Mouse (Mus musculus): ENCODE measurements around the gene Ugt1a6a. TPM values are rescaled to one million over a fixed set of nuclear protein-coding genes. Genes with fewer than 3 reads are reported as not detected.

Gene Ugt1a6a
- polyA plus RNA-seq, 1 experiment from 2014 or later = 3.7 TPM

DNA sequence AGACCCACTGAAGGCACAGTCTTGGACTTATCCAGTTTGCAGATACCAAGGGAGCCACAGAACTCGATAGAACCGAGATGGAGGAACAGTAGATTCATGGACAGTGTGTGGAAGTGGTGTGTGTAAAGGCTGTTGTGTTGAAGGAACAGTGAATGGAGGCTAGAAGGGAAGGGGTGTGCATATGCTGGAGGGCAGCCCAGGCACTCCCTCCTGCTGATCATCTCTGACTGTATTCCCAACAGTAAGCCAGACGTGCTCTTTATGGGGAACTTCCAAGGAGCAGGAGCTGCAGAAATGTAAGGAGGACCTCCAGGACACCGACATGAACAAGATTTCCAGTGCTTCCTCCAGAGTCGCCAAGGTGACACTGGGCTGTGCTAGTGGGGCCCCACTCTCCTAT lies 115.4 kb downstream of the Ugt1a6a start:
- Histone ChIP-seq H3K36me3 (no peaks in the 10 kb centered on the region), H3K9me3 (peaks cover 78% of the 10 kb centered on the region), H3K27ac (replicated peaks) (no peak overlapping the region), H3K4me1 (replicated peaks) (no peaks in the 10 kb centered on the region), H3K4me3 (no peak overlapping the region), H3K27me3 (no peaks in the 10 kb centered on the region), H3K4me2 (no peak overlapping the region), H3K9ac (no peak overlapping the region)
- WGBS = 84% methylated on average over 5 of the region's 5 CpGs
- no peak for ATAC-seq (ENCODE audit: low FRiP score, low read depth)

DNA sequence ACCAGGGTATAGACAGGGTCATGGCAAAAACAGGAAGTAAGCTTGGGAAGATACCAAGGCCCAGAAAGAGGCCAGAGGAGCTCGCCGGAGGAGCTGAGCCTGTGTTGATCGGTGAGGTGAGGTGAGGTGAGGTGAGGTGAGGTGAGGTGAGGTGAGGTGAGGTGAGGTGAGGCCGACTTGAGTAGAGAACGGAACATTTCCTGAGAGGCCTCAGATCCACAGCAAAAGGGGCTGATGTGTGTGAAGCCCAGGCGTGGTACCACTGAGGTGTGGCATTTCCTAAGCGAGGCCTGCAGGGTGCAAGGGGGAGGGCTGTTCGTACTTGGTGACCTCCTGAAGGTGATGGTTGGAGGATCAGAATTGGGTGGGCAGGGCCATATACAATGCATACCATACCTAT lies 118.5 kb downstream of the Ugt1a6a start:
- Histone ChIP-seq H3K4me1 (replicated peaks) (no peaks in the 10 kb centered on the region), H3K27ac (replicated peaks) (no peak overlapping the region), H3K9ac (no peak overlapping the region), H3K9me3 (peaks cover 72% of the 10 kb centered on the region), H3K27me3 (no peaks in the 10 kb centered on the region), H3K36me3 (no peaks in the 10 kb centered on the region), H3K4me2 (no peak overlapping the region), H3K4me3 (no peak overlapping the region)
- WGBS = 77% methylated on average over 8 of the region's 8 CpGs
- ATAC-seq (ENCODE audit: low FRiP score, low read depth) = no peak

DNA sequence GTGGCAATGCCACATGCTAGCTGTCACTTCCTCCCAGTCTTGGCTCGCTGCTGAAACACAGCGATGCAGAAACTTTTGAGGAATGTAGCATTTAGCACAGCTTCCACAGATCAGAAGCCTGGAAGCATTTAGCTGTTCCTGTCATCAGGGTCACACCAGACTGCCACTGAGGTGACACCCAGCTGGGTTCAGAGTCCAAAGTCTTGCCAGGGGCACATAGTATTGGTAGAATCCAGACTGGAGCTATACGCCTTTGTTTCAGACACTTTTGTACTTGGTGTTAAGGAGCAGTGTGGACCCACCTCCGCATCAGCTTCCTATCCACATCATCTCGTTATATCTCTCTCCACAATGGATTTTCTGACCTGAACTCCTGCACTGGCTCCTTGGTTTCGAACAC lies 118.9 kb downstream of the Ugt1a6a start:
- no peaks in the 10 kb centered on the region for H3K27me3 ChIP-seq
- peaks cover 68% of the 10 kb centered on the region for H3K9me3 ChIP-seq
- WGBS = 77% methylated on average over 6 of the region's 6 CpGs
- no peak overlapping the region for H3K4me3 ChIP-seq
- H3K27ac ChIP-seq (replicated peaks) = no peak overlapping the region
- no peak overlapping the region for H3K9ac ChIP-seq
- ATAC-seq (ENCODE audit: low FRiP score, low read depth) = no peak
- no peaks in the 10 kb centered on the region for H3K4me1 ChIP-seq (replicated peaks)
- H3K4me2 ChIP-seq = no peak overlapping the region
- no peaks in the 10 kb centered on the region for H3K36me3 ChIP-seq

DNA sequence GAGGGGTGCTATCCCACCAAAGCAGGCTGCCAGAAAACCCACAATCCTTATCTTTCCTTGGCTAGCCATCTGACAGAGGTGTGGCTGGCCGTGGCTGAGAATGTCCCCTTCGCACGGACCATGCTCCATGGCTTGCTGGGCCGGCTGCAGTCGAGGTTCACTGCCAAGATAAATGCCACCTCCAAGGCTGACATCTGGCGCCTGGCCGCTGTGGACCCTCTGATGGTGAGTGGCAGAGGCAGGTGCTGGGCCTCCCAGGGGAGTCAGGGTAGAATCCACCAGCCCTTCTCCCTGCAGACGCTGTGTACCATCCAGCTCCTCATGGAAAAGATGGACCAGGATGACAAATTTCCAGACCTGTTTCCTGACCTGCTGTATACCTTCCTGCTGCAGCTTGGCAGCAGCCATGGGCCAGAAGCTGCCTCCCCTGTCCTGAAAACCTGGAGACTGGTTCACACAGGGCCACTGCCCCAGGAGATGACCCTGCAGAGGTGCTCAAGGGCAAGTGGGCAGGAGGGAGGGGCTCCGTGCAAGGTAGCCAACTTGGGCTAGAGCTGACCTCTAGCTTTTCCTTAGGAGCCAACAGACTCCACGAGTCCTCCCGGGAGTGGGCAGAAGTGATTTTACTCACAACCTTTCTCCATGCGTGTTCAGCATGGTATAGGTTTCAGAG lies 120.3 kb downstream of the Ugt1a6a start:
- no peaks in the 10 kb centered on the region for H3K36me3 ChIP-seq
- no peak overlapping the region for H3K4me3 ChIP-seq
- H3K9me3 ChIP-seq = peaks cover 54% of the 10 kb centered on the region
- H3K9ac ChIP-seq = no peak overlapping the region
- no peaks in the 10 kb centered on the region for H3K4me1 ChIP-seq (replicated peaks)
- H3K4me2 ChIP-seq = no peak overlapping the region
- ATAC-seq (ENCODE audit: low FRiP score, low read depth) = no peak
- H3K27ac ChIP-seq (replicated peaks) = no peak overlapping the region
- no peaks in the 10 kb centered on the region for H3K27me3 ChIP-seq
- 88% methylated on average over 12 of the region's 12 CpGs for WGBS

DNA sequence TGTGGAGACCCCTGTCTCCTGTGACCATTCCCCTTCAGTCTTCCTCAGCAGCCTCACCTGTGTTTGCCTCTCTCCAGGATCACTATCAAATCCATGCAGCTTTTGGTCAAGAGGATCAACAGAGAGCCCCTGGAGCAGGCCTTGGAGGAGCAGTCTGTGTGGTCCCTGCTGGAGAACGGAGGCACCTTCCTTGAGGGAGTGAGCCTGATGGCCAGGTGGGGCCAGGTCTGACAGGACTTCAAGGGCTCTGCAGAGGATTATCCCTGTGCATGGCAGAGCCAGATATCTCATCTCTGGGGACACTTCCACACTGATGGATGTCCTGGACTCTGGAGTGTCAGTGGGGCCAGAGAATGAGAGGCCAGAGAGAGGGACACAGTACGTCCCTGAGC lies 120.9 kb downstream of the Ugt1a6a start:
- Histone ChIP-seq H3K4me3 (no peak overlapping the region), H3K9me3 (peaks cover 48% of the 10 kb centered on the region), H3K36me3 (no peaks in the 10 kb centered on the region), H3K9ac (no peak overlapping the region), H3K27me3 (no peaks in the 10 kb centered on the region), H3K4me2 (no peak overlapping the region), H3K4me1 (replicated peaks) (no peaks in the 10 kb centered on the region), H3K27ac (replicated peaks) (no peak overlapping the region)
- WGBS = 61% methylated on average over 2 of the region's 2 CpGs
- ATAC-seq (ENCODE audit: low FRiP score, low read depth) = no peak

DNA sequence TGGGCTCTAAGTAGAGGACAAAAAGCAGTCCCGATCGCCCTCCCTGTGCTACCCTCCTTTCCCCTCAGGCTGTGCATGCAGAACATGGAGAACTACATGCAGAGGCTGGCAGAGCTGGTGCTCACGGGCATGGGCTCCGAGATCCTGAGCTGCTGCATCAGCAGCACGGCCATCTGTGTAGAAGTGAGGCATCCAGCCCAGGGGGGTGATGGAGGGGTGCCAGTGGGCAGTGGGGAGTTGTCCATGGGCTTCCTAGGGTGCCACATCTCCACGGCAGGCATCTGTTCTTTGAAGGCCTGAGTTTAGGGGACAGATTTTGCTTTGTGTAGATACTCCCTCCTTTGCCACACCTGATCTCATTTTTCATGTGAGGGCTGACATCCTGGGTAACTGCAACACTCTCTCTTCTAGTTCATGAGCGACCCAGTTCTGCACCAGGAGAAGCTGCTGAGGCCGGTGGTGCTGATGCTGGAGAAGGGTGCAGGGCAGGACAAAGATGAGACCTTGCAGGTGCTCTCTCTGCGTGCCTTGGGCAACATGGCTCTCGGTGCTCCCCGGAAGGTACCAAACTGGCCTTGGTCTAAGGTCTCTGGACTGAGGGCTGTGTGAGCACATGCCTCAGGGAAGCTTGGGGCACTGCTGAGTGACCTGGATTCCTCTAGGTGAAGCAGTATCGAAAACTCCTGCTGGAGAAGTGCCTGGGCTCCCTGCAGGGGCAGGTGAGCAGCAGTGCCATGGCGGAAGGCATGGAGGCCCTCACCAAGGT lies 121.6 kb downstream of the Ugt1a6a start:
- Histone ChIP-seq H3K4me3 (no peak overlapping the region), H3K9ac (no peak overlapping the region), H3K27ac (replicated peaks) (no peak overlapping the region), H3K27me3 (no peaks in the 10 kb centered on the region), H3K4me1 (replicated peaks) (no peaks in the 10 kb centered on the region), H3K36me3 (peaks cover 5% of the 10 kb centered on the region; the same call in 1 of the 2 replicates), H3K4me2 (no peak overlapping the region), H3K9me3 (peaks cover 41% of the 10 kb centered on the region)
- ATAC-seq (ENCODE audit: low FRiP score, low read depth) = no peak
- 79% methylated on average over 13 of the region's 13 CpGs for WGBS

DNA sequence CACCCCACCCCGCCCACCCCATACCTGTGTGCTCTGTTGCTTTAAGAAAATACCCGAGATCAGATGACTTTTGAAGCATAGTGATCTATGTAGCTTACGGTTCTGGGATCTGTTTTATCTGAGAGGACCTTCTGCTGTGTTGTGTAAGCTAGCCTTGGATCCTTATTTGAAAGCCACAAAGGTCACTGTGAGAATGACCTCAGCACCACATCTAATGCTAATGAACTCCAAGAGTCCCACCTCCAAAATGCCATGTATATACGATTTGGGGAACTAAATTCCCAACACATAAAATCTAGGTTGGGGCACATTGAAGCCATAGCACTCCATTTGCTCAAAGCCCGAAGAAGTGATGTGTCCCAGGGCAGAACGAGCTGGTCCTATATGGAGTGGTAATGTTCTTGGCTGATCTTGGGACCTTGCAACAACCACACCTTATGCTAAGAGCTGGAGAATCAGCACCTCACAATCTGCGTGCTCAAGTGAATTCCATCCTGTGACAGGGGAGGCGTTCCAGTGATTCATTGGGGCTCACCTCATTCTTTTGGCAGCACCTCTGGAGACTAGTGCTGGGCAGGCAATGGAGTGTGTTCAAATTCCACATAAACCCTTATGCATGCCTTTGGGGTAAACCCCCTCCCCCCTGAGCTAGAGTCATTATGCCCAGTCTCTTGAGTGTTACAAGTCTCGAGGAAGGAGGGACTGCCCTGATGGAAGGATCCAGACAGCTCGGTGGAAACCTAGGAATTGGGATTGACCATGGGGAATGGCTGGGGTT lies 122.5 kb downstream of the Ugt1a6a start:
- peaks cover 38% of the 10 kb centered on the region for H3K9me3 ChIP-seq

DNA sequence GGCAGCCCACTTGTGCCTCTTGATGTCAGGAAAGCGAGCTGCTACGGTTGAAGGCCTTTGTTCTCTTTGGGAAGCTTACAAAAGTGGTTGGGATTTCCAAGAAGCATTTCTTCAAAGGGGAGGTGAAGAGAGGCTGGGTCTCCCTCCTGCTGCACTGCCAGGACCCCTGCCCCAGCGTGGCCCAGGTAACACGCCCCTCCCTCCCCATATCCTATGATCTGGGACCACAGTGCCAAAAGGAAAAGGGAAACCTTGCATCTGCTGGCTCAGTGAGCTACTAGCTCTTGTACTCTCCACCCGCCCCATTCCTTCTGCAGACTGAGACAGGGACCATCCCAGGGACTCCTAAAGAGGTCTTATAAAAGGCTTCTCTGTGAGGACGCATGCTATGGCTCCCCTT lies 123.1 kb downstream of the Ugt1a6a start:
- Histone ChIP-seq H3K4me1 (replicated peaks) (no peaks in the 10 kb centered on the region), H3K4me3 (no peak overlapping the region), H3K27ac (replicated peaks) (no peak overlapping the region), H3K9ac (no peak overlapping the region), H3K36me3 (peaks cover 13% of the 10 kb centered on the region), H3K27me3 (no peaks in the 10 kb centered on the region), H3K4me2 (no peak overlapping the region), H3K9me3 (peaks cover 33% of the 10 kb centered on the region)
- 82% methylated on average over 6 of the region's 6 CpGs for WGBS
- no peak for ATAC-seq (ENCODE audit: low FRiP score, low read depth)

More for the DNA sequence above, 122.5 kb downstream of the Ugt1a6a start:
- no peak overlapping the region for H3K27ac ChIP-seq (replicated peaks)
- WGBS = 83% methylated on average over 10 of the region's 10 CpGs
- no peak for ATAC-seq (ENCODE audit: low FRiP score, low read depth)
- H3K4me1 ChIP-seq (replicated peaks) = no peaks in the 10 kb centered on the region
- H3K36me3 ChIP-seq = peaks cover 9% of the 10 kb centered on the region; the same call in 1 of the 2 replicates
- no peaks in the 10 kb centered on the region for H3K27me3 ChIP-seq
- no peak overlapping the region for H3K4me2 ChIP-seq
- H3K4me3 ChIP-seq = no peak overlapping the region
- no peak overlapping the region for H3K9ac ChIP-seq

DNA sequence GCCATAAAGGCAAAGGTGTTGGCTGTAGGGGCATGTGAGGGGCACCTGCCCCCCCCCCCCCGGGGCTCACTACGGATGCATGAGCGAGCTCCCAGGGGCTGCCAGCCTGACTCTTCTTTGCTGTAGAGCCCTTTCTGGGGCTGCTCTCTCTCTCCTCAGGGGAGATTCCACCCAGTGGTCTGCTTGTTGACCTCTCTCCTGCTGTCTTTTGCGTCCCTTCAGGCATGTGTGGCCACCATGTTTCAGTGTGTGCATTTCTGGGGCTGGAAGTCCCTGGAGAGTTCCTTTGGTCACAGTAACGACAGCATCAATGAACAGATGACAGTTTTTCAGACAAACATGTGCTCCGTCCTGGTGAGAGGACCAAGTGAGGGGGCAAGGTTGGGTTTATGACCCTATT lies 123.8 kb downstream of the Ugt1a6a start:
- H3K4me1 ChIP-seq (replicated peaks) = no peaks in the 10 kb centered on the region
- no peak overlapping the region for H3K4me3 ChIP-seq
- peaks cover 20% of the 10 kb centered on the region for H3K36me3 ChIP-seq
- H3K27ac ChIP-seq (replicated peaks) = no peak overlapping the region
- no peak for ATAC-seq (ENCODE audit: low FRiP score, low read depth)
- H3K4me2 ChIP-seq = no peak overlapping the region
- WGBS = 64% methylated on average over 6 of the region's 6 CpGs
- H3K9me3 ChIP-seq = peaks cover 29% of the 10 kb centered on the region
- H3K9ac ChIP-seq = no peak overlapping the region
- H3K27me3 ChIP-seq = no peaks in the 10 kb centered on the region

DNA sequence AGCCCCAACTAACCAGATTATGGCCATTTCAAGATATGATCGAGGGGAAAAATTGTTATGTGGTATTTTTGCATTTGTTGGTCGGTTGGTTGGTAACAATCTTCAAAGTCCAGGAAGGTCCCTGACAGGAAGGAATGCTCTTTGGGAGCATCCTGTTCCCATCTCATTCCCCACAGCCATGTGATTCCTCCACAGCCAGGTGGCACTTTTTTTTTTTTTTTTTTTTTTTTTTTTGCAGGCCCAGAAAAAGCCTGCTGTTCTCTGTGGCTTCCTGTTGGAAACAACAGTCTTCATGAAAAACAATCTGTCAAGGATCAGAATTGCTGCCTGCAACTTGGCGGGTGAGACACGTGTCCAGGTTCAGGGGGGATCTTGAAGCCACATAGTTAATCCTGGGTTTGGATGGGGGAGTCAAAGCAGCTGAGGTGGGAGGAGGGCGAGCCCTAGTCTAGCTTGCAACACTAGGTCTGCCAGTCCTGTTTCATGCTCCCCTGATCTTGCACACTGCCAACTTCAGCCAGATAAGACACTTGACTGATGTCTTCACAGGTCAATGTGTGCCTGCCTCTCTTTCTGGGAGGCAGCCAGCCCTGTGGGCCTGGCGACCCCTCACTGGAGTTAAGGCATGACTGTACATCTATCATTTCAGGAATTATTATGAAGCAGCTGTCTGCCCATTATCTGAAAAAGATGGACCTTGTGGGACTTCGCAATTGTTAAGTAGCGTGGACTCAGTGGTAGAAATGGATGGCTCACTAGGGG lies 124.5 kb downstream of the Ugt1a6a start:
- 77% methylated on average over 8 of the region's 8 CpGs for WGBS
- H3K4me3 ChIP-seq = no peak overlapping the region
- ATAC-seq (ENCODE audit: low FRiP score, low read depth) = peak; percentile 6; the same call in 1 of the 2 replicates
- H3K4me1 ChIP-seq (replicated peaks) = no peaks in the 10 kb centered on the region
- no peak overlapping the region for H3K4me2 ChIP-seq
- H3K36me3 ChIP-seq = peaks cover 27% of the 10 kb centered on the region
- H3K9ac ChIP-seq = no peak overlapping the region
- no peak overlapping the region for H3K27ac ChIP-seq (replicated peaks)
- peaks cover 25% of the 10 kb centered on the region for H3K9me3 ChIP-seq
- H3K27me3 ChIP-seq = no peaks in the 10 kb centered on the region

DNA sequence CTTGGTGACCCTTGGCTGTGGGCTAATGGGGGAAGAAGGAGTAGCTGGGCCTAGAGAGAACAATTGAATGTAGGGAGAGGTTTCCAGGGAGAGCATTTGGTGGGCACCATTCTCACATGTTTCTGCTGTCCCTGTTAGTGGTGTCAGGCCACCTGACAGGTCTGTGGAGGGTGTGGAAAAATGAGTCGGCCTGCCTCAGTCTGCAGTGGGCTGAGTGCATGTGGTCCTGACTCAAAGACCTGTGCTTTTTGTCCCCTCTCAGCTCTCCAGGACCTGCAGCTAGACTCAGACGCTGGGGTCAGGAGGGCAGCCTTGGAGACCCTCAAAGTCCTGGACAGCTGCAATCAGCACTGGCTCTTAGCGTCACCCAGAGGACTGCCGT lies 125.0 kb downstream of the Ugt1a6a start:
- Histone ChIP-seq H3K36me3 (peaks cover 32% of the 10 kb centered on the region), H3K9ac (no peak overlapping the region), H3K9me3 (peaks cover 21% of the 10 kb centered on the region), H3K4me2 (no peak overlapping the region), H3K4me3 (no peak overlapping the region), H3K27me3 (no peaks in the 10 kb centered on the region), H3K27ac (replicated peaks) (no peak overlapping the region), H3K4me1 (replicated peaks) (no peaks in the 10 kb centered on the region)
- WGBS = 73% methylated on average over 4 of the region's 4 CpGs
- ATAC-seq (ENCODE audit: low FRiP score, low read depth) = peak; percentile 5; the same call in 1 of the 2 replicates

All from hindbrain, embryonic 15.5 days (tissue).